In genomic region chr13:64105690-64106089, GRCm38 (mm10) we compare ENCODE assay signal across 19 mouse cellular contexts. TPM values are rescaled to one million over a fixed set of nuclear protein-coding genes. Genes with fewer than 3 reads are reported as not detected.
DNase-seq lines count a peak whose midpoint lies in the region; ATAC-seq and TF ChIP-seq lines count a peak whose summit lies in the region.
"Had no signal": no experiment of that assay in that cellular context is flagged by ENCODE, and none has a peak within 500 bp of the region (broad histone marks: within the 10 kb centered on the region; RNA-seq: fewer than 3 reads in every experiment).

No protein-coding gene starts in this region.

- no peak overlapping the region for H3K4me2 ChIP-seq in intestine, embryonic 16.5 days (ENCODE audit: low read depth, low read length)
- H3K4me2 ChIP-seq in liver, postnatal 0 days (ENCODE audit: low read depth, low read length), result no peak overlapping the region
- H3K4me2 ChIP-seq: embryonic facial prominence, embryonic 12.5 days; hindbrain, embryonic 14.5 days; neural tube, embryonic 15.5 days had no signal

- no peaks in the 10 kb centered on the region for H3K27me3 ChIP-seq in intestine, embryonic 16.5 days (replicated peaks; ENCODE audit: control insufficient read depth, insufficient read depth, low read length)
- H3K27me3 ChIP-seq in liver, postnatal 0 days (ENCODE audit: insufficient read depth, low read length), result no peaks in the 10 kb centered on the region
- H3K27me3 ChIP-seq: embryonic facial prominence, embryonic 12.5 days; neural tube, embryonic 15.5 days had no signal

- no peaks in the 10 kb centered on the region for H3K36me3 ChIP-seq in intestine, embryonic 16.5 days (ENCODE audit: control insufficient read depth, insufficient read depth, low read length)
- H3K36me3 ChIP-seq in liver, postnatal 0 days (replicated peaks; ENCODE audit: insufficient read depth, low read length), result no peaks in the 10 kb centered on the region; the same call in 1 of the 2 replicates
- H3K36me3 ChIP-seq: embryonic facial prominence, embryonic 12.5 days; neural tube, embryonic 15.5 days had no signal

- ATAC-seq in intestine, embryonic 16.5 days, result peak; percentile 88
- ATAC-seq in liver, postnatal 0 days, result peak; percentile 62

- no peak overlapping the region for H3K27ac ChIP-seq in intestine, embryonic 16.5 days (ENCODE audit: low read length)
- H3K27ac ChIP-seq in liver, postnatal 0 days (ENCODE audit: low read depth), result no peak overlapping the region
- H3K27ac ChIP-seq: embryonic facial prominence, embryonic 12.5 days; hindbrain, embryonic 14.5 days; neural tube, embryonic 15.5 days had no signal

- no peak for TF ChIP-seq CTCF in liver, postnatal 0 days (IDR thresholded peaks at IDR 0.05; ENCODE audit: low read depth)

- DNase-seq in adrenal gland, postnatal 14 days, result peak; percentile 18
- no peak for DNase-seq in adrenal gland, adult 18-20 months (ENCODE audit: low spot score in 2 of 2)
- DNase-seq in 3T3-L1 (ENCODE audit: low read depth, low spot score), result peak; percentile 86
- DNase-seq in liver, postnatal 0 days, result no peak
- DNase-seq in urinary bladder, postnatal 25 days (ENCODE audit: low spot score), result no peak
- DNase-seq in cerebellum, adult 11-12 months, result no peak
- DNase-seq in cerebellum, adult 18-20 months, result no peak
- DNase-seq: B cell, adult 2 months; gastrocnemius, postnatal 10 days; heart, postnatal 10 days; lung, postnatal 10 days; retina, postnatal 1 day; thymus, postnatal 25 days had no signal

- peaks cover 12% of the 10 kb centered on the region; the same call in 1 of the 2 replicates for H3K4me1 ChIP-seq in intestine, embryonic 16.5 days (ENCODE audit: control insufficient read depth, insufficient read depth, low read length)
- peaks cover 14% of the 10 kb centered on the region for H3K4me1 ChIP-seq in liver, postnatal 0 days (ENCODE audit: insufficient read depth)

- H3K9me3 ChIP-seq in intestine, embryonic 16.5 days (ENCODE audit: control insufficient read depth, low read length), result no peaks in the 10 kb centered on the region
- no peaks in the 10 kb centered on the region for H3K9me3 ChIP-seq in liver, postnatal 0 days (ENCODE audit: low read length)
- H3K9me3 ChIP-seq: embryonic facial prominence, embryonic 12.5 days; neural tube, embryonic 15.5 days had no signal

- no peak overlapping the region for H3K9ac ChIP-seq in intestine, embryonic 16.5 days (ENCODE audit: low read depth, low read length)
- no peak overlapping the region for H3K9ac ChIP-seq in liver, postnatal 0 days (replicated peaks)
- H3K9ac ChIP-seq: embryonic facial prominence, embryonic 12.5 days; hindbrain, embryonic 14.5 days; neural tube, embryonic 15.5 days had no signal

- WGBS in intestine, embryonic 16.5 days, result 56% methylated on average over 3 of the region's 3 CpGs
- 53% methylated on average over 3 of the region's 3 CpGs for WGBS in liver, postnatal 0 days (ENCODE audit: insufficient replicate concordance)

- no peak for TF ChIP-seq EP300 in liver, postnatal 0 days (IDR thresholded peaks at IDR 0.05; ENCODE audit: low read depth)

- no peak overlapping the region for H3K4me3 ChIP-seq in intestine, embryonic 16.5 days (ENCODE audit: low read length)
- no peak overlapping the region for H3K4me3 ChIP-seq in liver, postnatal 0 days (ENCODE audit: low read depth, low read length)
- H3K4me3 ChIP-seq: embryonic facial prominence, embryonic 12.5 days; neural tube, embryonic 15.5 days had no signal

RNA-seq across cellular contexts. Expression of gene Hsd17b3, which starts 16.7 kb away (rescaled TPM):
- total RNA-seq in adrenal gland, postnatal 14 days (2021), result 0.68 TPM in 1 of 2 replicates, not detected in the other
- total RNA-seq in adrenal gland, adult 18-20 months (2021), result 1 to 10 TPM in 1 of 2 experiments, under 1 TPM in 1; 0.74 to 2.2 TPM
- polyA plus RNA-seq in intestine, embryonic 16.5 days (2015; fragmentation: Nextera tagmentation; extraction: Ambion mirVana), result not detected in 2 replicates
- polyA plus RNA-seq in liver, postnatal 0 days (2015; fragmentation: Nextera tagmentation; extraction: Ambion mirVana), result not detected in 2 replicates
- total RNA-seq: gastrocnemius, postnatal 10 days; heart, adult 8-10 months; heart, postnatal 10 days had no signal
- polyA plus RNA-seq: embryonic facial prominence, embryonic 12.5 days; hindbrain, embryonic 14.5 days; limb, embryonic 11.5 days; neural tube, embryonic 15.5 days had no signal

RNA-seq across cellular contexts. Expression of gene Slc35d2, which starts 23.5 kb away (rescaled TPM):
- total RNA-seq in adrenal gland, postnatal 14 days (2021), result 8.6 and 9.2 TPM in 2 replicates
- 1 to 10 TPM; 4.3 to 7.7 TPM for total RNA-seq in adrenal gland, adult 18-20 months (2021)
- 5.5 and 6.8 TPM in 2 replicates for polyA plus RNA-seq in intestine, embryonic 16.5 days (2015; fragmentation: Nextera tagmentation; extraction: Ambion mirVana)
- polyA plus RNA-seq in liver, postnatal 0 days (2015; fragmentation: Nextera tagmentation; extraction: Ambion mirVana), result 11.8 TPM in 2 replicates

RNA-seq across cellular contexts. Expression of gene Zfp367, which starts 47.3 kb away (rescaled TPM):
- total RNA-seq in adrenal gland, postnatal 14 days (2021), result 28.8 and 30.8 TPM in 2 replicates
- 10 to 100 TPM; 20.9 to 23.5 TPM for total RNA-seq in adrenal gland, adult 18-20 months (2021)
- 12.8 and 13.4 TPM in 2 replicates for polyA plus RNA-seq in intestine, embryonic 16.5 days (2015; fragmentation: Nextera tagmentation; extraction: Ambion mirVana)
- polyA plus RNA-seq in liver, postnatal 0 days (2015; fragmentation: Nextera tagmentation; extraction: Ambion mirVana), result 9.8 and 11.7 TPM in 2 replicates

RNA-seq across cellular contexts. Expression of gene Habp4, which starts 55.9 kb away (rescaled TPM):
- 24.6 and 28.6 TPM in 2 replicates for total RNA-seq in adrenal gland, postnatal 14 days (2021)
- total RNA-seq in adrenal gland, adult 18-20 months (2021), result 10 to 100 TPM; 28.5 to 30.2 TPM
- polyA plus RNA-seq in intestine, embryonic 16.5 days (2015; fragmentation: Nextera tagmentation; extraction: Ambion mirVana), result 11.9 TPM in 2 replicates
- polyA plus RNA-seq in liver, postnatal 0 days (2015; fragmentation: Nextera tagmentation; extraction: Ambion mirVana), result 9.0 and 11.9 TPM in 2 replicates

Comparison
In these comparisons a context has a peak if more than half of its experiments do, and no peak if none do; other contexts are left out.
1. DNase-seq: peak in adrenal gland, postnatal 14 days (single experiment) and 3T3-L1 (single experiment); none in adrenal gland, adult 18-20 months (0 of 2), liver, postnatal 0 days (single experiment), urinary bladder, postnatal 25 days (single experiment), cerebellum, adult 11-12 months (single experiment) and cerebellum, adult 18-20 months (0 of 2).